Mouse (Mus musculus) spleen, postnatal 36 days (tissue): ENCODE data around the gene Tuba1a.
"Not testable (repeated sequence)": the region's sequence is repeated elsewhere in the genome, so short reads cannot be mapped to it uniquely, and the experiment has no call there.

Source experiments
- DNase-seq, 2 experiments: peaks; one replicate each; pipeline ENCODE4 v3.0.0; 2022; ENCODE audit warnings: low spot score in 2 of 2, mixed read lengths in 1 of 2

The Tuba1a gene

DNA sequence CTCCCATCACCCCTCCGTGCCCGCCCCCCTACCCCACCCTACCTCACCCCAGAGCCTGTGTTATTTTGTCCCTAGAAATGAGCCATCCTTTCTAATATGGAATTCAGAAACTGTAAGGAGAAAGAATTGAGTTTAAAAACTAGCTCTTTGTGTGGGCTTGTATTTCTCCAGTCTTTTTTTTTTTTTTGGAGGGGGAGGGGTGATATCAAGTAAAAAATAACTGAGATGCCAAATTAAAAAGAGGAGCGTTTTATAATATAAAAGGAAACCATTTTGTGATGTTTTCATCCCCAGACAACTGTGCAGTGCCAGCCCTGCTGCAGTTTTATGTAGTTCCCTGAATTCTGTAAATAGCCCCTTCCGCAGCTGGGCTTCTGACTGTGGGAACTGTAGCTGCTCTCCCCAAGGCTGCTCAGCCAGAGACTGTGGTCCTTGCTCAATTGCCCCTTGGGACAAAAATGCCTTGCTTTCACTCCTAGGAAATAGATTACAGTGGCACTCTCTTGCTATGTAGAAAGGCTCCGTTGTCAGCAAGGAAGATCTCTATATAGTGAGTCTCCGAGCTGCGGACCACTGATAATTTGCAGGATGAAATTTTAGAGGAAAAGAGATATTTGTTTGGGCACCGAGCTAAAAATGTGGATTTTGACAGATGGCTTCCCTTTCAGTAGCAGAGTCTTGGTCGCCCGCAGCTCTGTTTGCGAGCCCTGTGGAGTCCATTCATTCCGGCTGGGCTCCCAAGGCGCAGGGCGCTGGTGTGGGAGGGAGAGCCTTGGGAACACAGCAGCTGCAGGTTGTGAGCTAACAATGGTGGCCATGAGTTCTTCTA is 1.1 kb upstream of the Tuba1a start:
- DNase-seq = no peak

GRCm38 (mm10) chr15:98952751-98953400 is 627 bp downstream of the Tuba1a start:
- DNase-seq = peak in 1 of 2 experiments; percentile 68

DNA sequence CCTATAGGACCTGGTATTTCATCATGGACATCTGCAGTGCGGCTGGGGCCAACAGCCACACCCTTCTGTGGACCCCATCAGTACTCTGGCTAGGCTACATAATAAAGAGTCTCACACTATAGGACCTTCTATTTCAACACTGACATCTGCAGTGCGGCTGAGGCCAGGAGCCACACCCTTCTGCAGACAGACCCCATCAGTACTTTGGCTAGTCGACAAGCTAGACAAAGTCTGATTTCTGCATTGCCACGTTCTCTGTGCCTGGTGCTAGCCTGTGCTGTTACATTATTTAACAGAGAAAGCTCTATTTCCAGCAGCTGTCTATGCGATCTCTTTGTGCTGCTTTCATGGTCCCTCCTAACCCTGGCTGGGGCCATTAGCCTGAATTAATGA is 1.4 kb downstream of the Tuba1a start:
- no peak for DNase-seq

- not testable (repeated sequence) for DNase-seq
These were observed 2.1 kb downstream of the Tuba1a start for GRCm38 (mm10) chr15:98951122-98952062.

DNA sequence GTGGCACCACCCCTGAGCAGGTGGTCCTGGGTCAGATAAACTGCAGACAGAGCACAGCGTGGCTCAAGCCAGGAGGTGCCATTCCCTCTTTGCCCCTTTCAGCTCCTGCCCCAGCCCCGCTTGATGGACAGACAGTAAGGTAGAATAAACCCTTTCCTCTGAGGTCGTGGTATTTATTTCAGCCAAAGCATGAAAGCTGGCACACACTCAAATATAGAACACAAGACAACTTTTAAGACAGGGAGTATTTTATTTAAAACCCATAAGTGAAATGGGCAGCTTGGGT is 4.0 kb downstream of the Tuba1a start:
- DNase-seq = no peak

DNA sequence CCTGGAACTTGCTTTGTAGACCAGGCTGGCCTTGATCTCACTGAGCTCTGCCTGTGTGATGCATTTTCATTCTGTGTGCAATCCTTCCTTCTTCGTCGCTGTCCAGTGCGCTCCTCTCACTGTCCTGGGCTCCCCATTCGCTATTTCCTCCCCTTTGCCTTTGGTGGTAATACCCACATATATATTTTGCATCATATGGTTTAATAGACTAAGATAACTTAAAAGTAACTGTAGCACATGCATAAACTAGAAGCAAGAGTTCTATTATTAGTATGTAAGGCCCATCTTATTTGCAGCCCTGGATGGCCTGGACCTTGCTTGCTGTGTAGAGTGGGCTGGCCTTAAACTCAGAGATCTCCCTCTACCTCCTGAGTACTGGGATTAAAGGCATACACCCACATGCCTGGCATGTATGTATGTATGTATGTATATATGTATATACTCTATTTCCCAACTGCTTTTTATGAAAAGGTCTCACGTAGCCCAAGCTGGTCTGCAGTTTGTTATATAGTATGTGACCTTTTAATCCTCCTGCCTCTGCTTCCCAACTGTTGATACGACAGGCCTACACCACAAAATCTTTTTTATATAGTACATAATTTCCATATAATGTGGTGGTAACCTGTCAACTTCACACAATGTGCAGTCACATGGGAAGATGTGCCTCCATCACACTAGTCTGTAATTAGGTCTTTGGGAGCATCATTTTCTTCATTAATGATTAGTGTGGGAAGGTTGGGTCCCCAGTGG is 4.5 kb downstream of the Tuba1a start:
- DNase-seq = no peak

DNA sequence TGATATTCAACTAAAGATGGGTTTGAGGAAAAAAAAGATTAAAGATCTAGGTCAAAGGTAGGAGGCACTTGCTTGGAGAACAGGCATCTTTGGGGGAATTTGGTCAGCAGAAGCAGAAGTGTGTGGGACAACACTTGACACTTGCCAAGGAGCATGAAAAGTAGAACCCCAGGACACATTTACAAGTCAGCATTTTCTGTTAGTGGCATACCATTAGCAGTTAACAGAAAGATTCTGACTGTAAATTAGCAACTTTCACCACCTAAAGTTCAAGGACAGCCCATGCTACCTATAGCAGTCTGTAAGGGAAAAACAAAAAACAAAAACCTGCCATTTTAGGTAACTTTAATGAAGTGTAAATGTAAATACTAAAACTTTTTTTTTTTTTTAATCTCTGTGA is 5.1 kb downstream of the Tuba1a start:
- DNase-seq = no peak

DNA sequence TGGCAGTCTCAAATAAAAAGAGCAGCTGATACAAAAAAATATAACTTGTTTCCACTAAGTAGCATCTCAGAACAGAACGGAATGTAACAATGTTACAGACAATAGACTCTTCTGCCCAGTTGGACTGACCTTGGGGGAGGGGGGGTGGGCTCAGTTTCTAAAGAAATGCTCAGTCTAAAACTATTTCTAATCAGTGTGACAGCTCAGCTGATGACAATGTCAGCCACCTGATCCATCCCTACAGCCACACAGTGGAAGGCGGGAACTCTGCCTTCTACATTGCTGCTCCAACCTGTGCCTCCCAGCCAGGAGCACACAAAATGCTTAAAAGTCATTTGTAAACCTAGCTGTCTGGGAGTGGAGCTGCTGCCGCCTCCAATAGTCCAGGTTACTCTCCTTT is 5.6 kb downstream of the Tuba1a start:
- no peak for DNase-seq

DNA sequence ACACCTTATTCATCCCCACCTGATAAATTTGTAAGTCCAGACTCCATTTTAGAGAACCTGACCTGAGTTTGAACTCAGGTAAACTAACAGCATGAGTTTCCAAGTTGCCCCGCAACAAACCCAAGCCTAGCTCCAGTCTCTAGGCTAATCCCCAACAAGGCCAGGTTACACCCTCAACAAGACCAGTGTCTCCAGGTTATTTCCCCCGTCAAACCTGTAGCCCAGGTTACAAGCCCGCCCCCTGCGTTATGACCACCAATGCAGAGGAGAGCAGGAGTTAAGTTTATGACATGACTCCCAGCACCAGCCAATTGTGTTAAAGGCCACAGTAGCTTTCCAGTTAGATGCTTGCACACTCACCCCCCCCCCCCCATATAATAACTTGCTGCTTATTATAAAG is 10.4 kb downstream of the Tuba1a start:
- DNase-seq = no peak

DNA sequence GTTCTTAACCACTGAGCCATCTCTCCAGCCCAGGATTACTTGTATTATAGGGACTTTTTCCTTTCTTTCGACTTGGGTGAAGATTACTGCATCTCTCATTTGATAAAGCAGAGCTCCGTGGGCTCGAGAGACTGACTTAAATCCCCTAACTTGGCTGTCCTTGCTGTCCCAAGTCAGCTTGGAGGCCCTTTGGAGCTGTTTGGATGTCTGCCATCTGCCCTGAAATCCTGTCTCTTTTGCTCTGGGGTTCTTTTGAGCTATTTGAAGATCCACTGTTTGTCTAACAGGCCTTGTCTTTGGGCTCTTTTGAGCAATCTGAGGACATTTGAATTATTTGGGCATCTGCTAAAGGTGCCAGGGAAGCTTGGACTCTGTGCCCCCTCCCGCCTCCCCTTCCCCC is 11.4 kb downstream of the Tuba1a start:
- no peak for DNase-seq

GRCm38 (mm10) chr15:98941539-98941938 is 12.0 kb downstream of the Tuba1a start:
- no peak for DNase-seq

GRCm38 (mm10) chr15:98940816-98941215 is 12.7 kb downstream of the Tuba1a start:
- DNase-seq = no peak

DNA sequence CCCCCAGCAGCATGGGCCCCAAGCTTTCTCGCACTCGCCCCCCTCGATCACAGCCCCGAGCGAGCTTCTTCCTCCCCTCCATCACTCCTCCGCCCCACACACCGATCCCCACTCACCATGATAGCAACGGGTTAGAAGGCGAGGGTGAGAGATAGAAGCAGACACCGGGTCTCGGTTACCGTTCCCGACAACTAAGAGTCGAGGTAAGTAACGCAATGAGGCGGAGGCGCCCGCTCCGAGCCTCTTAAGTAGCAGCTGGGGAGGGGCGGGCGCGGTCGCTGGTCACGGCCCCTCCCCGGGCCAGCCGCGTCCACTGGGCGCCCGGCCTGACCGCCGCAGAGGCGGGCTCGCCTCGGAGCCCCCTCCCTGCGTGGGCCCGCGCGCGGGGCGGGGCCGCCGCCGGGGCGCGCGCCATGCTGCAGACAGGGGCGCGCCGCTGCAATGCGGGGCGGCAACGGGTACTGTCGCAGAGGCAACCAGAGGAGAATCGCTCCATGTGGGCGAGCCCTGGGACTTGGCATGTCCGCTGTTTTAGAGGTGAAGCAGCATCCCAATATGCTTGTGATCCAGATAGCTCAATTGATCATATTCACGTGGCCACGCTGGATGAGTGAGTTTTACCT is 19.2 kb downstream of the Tuba1a start, which contains the start of gene Tuba1b:
TSS of gene Tuba1b (minus strand) at position 349 of the 623 bp plus-strand sequence.
- peak; percentile 93 for DNase-seq

GRCm38 (mm10) chr15:98933833-98934216 is 19.7 kb downstream of the Tuba1a start:
- DNase-seq = peak; percentile 90 to 94

DNA sequence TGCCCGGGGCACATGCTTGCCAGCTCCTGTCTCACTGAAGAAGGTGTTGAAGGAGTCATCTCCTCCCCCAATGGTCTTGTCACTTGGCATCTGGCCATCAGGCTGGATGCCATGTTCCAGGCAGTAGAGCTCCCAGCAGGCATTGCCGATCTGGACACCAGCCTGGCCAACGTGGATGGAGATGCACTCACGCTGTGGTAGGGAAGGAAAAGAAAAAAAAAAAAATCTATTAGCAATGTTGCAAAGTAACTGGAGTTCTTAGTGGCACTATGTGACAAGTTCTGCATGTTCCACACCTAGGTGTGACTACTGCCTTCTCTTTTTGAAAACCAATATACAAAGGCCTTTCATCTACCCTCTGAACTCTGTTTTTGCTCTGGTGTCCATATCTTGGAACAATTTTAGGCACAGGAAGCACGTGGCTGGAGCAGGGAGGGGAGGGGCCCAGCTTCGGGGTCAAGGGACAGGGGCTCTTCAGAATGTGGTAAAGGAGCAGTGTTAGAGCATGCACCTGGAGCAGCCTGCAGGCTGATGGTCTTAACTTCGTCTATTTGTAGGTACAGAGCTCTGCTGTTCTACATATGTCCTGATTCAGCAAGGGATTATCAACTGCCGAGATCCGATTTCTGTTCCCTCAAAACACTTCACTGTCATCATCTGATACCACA is 20.4 kb downstream of the Tuba1a start:
- DNase-seq = not testable (repeated sequence)

- no peak for DNase-seq
These were observed 22.5 kb downstream of the Tuba1a start for GRCm38 (mm10) chr15:98930998-98931397.

DNA sequence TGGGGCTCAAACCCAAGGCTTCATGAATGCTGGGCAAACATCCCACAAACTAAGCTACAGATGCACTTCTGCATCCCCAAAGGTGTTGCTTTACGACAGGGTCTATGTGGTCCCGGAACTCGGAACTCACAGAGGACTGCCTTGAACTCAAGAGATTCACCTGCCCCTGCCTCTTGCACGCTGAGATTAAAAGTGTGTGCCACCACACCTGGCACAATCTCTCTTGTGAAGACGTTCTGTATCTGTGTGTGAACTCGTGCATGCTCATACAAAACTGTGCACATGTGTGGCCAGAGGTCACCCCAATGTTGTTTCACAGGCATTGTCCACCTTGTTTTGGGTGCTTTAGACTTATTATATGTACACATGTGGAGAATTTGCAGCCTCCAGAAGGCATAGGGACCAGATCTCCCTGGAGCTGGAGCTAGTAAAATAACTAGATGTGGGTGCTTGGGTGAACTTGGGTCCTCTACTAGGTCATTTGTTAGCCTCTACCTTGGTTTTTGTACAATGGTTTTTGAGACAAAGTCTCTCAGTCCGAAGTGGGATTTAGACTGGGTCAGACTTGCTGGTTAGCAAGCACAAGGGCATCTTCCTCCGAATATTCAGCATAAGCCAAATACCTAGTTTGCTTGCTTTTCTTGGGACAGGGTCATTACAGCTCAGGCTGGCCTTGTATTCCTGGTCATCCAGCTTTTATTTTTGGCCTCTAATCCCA is 23.3 kb downstream of the Tuba1a start:
- DNase-seq = no peak

- DNase-seq = peak in 1 of 2 experiments; percentile 41
These were observed 24.8 kb downstream of the Tuba1a start for GRCm38 (mm10) chr15:98928598-98929240.

DNA sequence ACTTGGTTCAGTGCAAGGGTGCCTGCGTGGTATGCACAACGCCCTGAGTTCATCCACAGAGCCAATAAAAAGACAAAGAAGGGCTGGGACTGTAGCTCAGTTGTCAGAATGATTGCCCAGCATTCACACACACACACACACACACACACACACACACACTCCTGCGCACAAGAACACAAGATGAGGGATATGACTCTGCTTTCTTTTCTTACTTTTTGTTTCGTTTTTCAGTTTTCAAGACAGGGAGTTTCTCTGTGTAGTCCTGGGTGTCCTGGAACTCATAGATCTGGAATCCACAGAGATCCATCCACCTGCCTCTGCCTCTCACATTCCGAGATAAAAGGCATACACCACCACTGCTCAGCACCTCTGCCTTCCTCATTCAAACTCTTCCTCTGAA is 25.9 kb downstream of the Tuba1a start:
- DNase-seq = no peak
